Mouse (Mus musculus): ENCODE data around the gene Smad5.

Smad5 gene

DNA sequence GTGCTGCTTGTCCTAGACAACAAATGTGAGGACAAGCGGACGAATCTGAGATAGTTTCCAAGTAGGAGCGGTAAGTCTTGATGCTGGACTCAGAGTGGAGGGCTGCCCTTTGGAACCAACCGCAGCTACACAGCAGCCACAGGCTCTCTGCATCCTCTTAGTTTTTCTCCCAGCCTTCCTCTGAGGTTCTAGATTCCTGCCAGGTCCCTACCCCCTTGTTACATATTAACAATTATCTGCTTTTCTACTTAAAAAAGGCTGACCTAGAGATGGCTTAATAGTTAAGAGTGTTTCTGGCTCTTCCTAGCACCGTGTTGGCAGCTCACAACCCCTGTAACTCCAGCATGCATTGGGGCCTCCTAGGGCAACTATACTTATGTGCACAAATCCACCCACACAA is 7.1 kb upstream of the Smad5 start:
- POLR2A ChIA-PET: interaction anchor here in 2 of 4 experiments (0.6 to 2.1 kb wide), 2 partner anchors 10 to 13 kb away, joined by 4 to 5 read pairs; no protein-coding TSS in a partner anchor
- CTCF ChIA-PET: interaction anchor here in 2 of 4 experiments (0.6 to 0.7 kb wide), 2 partner anchors 79 to 163 kb away, joined by 3 to 7 read pairs; no protein-coding TSS in a partner anchor

DNA sequence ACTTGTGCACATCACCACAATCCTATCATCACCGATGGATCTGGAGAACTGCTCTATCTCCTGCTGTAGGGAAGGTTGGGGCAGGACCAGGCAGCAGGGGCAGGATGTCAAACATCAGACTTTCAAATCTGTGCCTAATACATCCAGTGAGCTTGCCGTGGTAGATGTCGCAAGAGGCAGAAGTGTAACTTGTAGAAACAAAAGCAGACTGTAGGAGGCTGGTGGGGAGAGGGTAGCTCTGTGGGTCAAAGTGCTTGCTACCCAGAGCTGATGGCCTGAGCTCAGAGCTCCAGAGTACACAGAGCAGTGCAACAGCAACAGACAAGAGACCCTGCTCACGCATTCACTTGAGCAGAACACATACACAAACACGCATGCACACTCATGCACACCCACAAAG is 6.1 kb upstream of the Smad5 start:
- ChIA-PET CTCF (interaction anchor here in 2 of 4 experiments (0.6 to 1.8 kb wide), 2 partner anchors 59 to 187 kb away, joined by 5 to 8 read pairs; no protein-coding TSS in a partner anchor), POLR2A (interaction anchor here in 2 of 4 experiments (1.5 to 2.1 kb wide), 2 partner anchors 9 to 13 kb away, joined by 4 to 5 read pairs; no protein-coding TSS in a partner anchor)

DNA sequence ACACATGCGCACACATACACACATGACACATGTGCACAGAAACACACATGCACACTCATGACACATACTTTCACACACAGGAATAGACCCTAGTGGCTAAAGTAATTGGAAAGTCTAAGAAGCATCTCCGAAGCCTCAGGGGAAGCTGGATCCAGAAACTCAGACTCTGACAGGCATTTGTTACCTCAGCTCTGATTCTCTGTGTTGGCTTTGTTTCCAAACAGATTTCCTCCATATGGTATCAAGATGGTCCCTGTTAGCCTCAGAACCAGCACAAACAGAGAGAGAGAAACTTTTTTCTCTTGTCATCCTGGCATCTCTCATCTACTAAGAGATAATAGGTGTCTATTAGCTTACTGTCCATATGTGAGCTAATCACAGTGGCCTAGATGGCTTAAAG is 5.6 kb upstream of the Smad5 start:
- POLR2A ChIA-PET: interaction anchor here in 2 of 4 experiments (0.6 to 2.1 kb wide), 3 partner anchors 9 to 289 kb away, joined by 3 to 5 read pairs (median 4); no protein-coding TSS in a partner anchor
- CTCF ChIA-PET: interaction anchor here in 1 of 4 experiments (1.8 kb wide), 1 partner anchor 59 kb away, joined by 5 read pairs; no protein-coding TSS in a partner anchor

DNA sequence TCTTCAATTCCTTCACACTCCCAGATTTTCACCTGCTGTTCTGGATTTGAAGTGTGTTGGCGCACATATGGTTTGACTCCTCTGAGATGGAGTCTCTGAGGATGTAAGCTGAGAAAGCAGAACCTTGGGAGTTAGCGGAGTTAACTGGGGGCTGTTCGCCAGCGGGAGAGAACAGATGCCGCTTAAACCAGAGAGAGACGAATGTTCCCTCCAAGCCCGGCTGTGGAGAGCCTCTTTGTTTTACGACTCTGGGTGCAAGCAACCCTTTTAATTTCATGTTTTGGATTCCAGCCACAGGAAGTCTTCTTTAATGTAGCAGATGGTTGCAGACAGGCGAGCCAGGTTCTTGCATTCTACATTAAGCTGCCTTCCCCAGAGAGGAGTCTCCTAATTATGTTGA is 4.4 kb upstream of the Smad5 start:
- CTCF ChIA-PET: interaction anchor here in 2 of 4 experiments (0.6 to 1.3 kb wide), 2 partner anchors 40 to 117 kb away, joined by 3 to 4 read pairs; no protein-coding TSS in a partner anchor

DNA sequence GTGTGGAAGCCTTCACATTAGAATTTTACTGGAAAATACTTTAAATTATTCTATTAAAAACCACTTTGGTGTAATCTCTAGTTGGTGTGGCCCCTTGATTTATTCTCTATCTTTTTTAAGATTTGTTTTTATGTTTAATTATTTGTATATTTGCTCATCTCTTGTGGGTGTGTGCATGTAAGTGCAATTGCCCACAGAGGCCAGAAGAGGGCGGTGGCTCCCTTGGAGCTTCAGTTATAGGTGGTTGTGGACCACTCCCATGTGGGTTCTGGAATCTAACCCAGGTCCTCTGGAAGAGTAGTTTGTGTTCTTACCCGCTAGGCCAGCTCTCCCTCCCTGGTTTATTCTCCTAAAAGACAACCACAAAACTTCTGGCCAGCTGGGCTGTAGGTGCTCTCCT is 3.4 kb upstream of the Smad5 start:
- POLR2A ChIA-PET: interaction anchor here in 2 of 4 experiments (0.5 to 1.4 kb wide), 3 partner anchors 11 to 93 kb away, joined by 3 read pairs; no protein-coding TSS in a partner anchor
- CTCF ChIA-PET: interaction anchor here in 3 of 4 experiments (0.5 to 1.5 kb wide), 11 partner anchors 8 to 533 kb away, joined by 3 to 5 read pairs (median 3); no protein-coding TSS in a partner anchor

More for the DNA sequence above, 4.4 kb upstream of the Smad5 start:
- POLR2A ChIA-PET: interaction anchor here in 2 of 4 experiments (0.6 to 1.1 kb wide), 2 partner anchors 10 to 627 kb away, joined by 3 read pairs; no protein-coding TSS in a partner anchor

DNA sequence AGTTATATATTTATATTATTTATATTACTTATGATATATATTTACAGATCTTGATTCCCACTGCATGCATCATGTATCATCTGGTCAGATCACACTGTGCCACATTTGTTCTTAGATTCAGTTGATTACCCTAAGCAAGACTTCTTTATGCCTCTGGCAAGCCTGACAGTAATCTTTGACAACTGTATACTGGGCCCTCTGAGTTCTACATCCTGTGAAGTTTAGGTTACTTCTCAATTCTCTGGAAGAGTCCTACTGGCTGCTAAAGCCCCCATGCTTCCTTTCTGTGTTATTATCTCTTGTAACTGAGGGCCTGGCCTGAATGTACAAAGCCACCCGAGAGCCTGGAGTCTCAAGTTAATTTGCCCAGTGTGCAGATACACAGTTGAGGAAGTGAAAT is 1.8 kb upstream of the Smad5 start:
- ChIA-PET POLR2A (interaction anchor here in 1 of 4 experiments (1.4 kb wide), 1 partner anchor 17 kb away, joined by 3 read pairs; no protein-coding TSS in a partner anchor), CTCF (no interaction called here)

DNA sequence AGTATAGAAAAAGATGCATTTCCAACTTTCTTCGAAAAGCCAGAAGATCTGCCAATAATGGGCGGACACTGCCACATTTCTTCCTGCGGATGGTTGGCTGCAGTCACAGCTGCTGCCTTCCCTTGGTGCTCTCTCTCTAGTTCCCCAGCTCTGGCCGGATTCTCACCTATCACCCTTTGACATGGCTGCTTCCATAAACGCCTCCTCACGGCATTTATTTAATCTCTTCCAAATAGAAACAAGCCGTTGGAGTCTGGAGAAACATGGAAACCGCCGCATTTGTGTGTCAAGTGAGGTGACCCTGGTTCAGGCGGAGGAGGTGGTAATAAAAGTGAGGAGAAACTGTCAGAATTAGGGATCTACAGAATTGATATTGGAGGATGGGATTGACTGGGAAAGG is 886 bp upstream of the Smad5 start:
- POLR2A ChIA-PET: interaction anchor here in 3 of 4 experiments (0.6 to 2.6 kb wide), 18 partner anchors 9 to 608 kb away, joined by 3 to 14 read pairs (median 4); partner anchors contain the start of genes Fbxl21 (in 2 of the 3), Cxcl14 (in 1 of the 3) and Gm45623 (in 1 of the 3)

DNA sequence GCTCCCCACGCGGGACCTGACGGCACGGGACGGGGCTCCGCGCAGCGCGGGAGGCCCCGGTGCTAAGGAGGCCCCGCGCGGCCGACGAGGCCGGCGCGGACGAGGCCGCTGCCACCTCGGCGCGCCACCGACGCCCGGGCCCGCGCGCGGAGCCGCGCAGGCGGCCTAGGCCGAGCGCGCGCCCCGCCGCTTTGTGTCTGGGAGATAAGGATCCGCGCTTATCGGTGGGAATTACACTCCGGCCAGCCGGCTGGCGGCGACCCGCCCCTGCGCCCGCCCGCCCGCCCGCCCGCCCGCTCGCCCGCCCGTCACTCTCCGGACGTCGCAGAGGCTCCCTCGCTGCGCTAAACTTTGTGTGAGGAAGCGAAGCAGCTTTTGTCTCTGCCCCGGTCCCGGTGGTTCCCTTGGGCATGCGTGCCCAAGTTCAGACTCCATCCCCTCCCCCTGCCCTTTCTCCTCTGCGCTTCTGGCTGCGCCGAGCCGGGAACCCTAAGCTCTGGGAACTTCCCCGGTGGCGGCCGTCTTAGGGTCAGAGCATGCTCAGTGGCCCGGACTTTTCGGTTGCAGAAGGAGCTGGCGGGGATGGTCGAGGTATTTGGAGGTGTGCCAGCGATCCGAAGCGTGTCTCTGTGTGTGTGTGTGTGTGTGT is 536 bp downstream of the Smad5 start:
- ChIA-PET POLR2A (interaction anchor here in 3 of 4 experiments (0.5 to 2.6 kb wide), 24 partner anchors 9 to 611 kb away, joined by 3 to 14 read pairs (median 3); partner anchors contain the start of gene Fbxl21 (in 2 of the 3)), CTCF (interaction anchor here in 2 of 4 experiments (0.6 to 2.6 kb wide), 5 partner anchors 20 to 55 kb away, joined by 3 to 9 read pairs (median 4); no protein-coding TSS in a partner anchor)

More for the DNA sequence above, 886 bp upstream of the Smad5 start:
- CTCF ChIA-PET: interaction anchor here in 2 of 4 experiments (0.6 to 2.6 kb wide), 6 partner anchors 14 to 449 kb away, joined by 3 to 9 read pairs (median 4); no protein-coding TSS in a partner anchor

DNA sequence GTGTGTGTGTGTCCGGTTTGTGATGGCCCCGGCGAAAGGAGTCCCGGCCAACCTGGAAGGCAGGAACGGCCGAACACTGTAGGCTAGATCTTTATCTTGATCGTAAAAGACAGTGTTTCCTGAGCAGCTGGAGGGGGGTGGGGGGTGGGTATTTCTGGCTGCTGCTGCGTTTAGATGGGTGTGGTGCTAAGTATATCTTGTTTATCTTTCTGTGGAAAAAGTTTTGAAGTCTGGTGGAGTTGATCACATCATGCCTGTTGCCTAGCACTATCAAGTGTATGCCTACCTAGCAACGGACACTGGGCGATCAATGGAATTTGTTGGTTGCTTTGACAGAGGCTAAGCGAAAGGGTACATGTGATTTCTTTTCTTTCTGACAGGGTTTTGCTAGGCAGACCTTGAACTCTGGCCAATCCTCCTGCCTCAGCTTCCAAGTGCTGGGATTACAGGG is 1.1 kb downstream of the Smad5 start:
- CTCF ChIA-PET: interaction anchor here in 2 of 4 experiments (0.6 to 2.6 kb wide), 4 partner anchors 19 to 55 kb away, joined by 3 to 9 read pairs (median 4); no protein-coding TSS in a partner anchor
- POLR2A ChIA-PET: interaction anchor here in 3 of 4 experiments (0.6 to 2.6 kb wide), 15 partner anchors 8 to 611 kb away, joined by 3 to 14 read pairs (median 3); no protein-coding TSS in a partner anchor

DNA sequence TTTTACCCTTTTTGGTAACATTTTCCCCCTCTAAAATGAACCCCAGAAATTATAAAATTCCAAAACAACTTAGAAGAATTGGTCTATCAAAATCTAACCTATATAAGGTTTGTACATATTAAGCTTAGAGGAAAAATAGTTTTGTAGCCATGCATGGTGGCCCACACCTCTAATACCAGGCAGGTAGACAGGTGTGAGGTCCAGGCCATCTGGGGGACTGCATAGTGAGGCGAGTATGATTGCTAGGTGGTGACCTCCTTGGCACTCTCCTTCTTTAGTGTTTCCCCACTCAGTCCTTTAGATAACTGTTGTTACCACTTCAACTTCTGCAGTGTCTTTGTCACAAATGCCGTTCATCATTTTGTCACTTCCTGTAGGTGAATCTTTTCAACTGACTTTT is 1.8 kb downstream of the Smad5 start:
- POLR2A ChIA-PET: interaction anchor here in 2 of 4 experiments (0.5 to 2.5 kb wide), 4 partner anchors 15 to 54 kb away, joined by 3 to 13 read pairs (median 4); no protein-coding TSS in a partner anchor
- CTCF ChIA-PET: no interaction called here

DNA sequence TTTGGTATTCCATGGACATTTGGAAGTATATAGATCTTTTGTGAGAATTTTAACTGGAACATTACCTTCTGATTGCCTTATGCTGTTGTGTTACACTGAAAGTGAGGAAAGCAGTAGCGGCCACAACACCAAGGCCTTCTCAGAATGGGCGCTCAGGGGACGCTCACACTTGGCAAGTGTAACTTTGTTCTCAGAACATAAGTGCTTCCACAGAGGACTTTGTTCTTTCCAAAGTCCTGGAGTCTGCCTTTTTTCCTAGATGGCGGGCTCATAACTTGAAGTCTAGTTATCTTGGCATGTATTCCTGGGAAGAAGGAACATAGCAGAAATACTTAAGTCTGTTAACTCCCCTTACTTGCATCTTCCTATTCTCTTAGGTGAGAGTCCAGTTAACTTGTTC is 4.3 kb downstream of the Smad5 start:
- CTCF ChIA-PET: interaction anchor here in 2 of 4 experiments (1.1 to 1.5 kb wide), 2 partner anchors 51 to 155 kb away, joined by 3 to 4 read pairs; no protein-coding TSS in a partner anchor
- POLR2A ChIA-PET: interaction anchor here in 1 of 4 experiments (1.4 kb wide), 1 partner anchor 14 kb away, joined by 4 read pairs; no protein-coding TSS in a partner anchor

DNA sequence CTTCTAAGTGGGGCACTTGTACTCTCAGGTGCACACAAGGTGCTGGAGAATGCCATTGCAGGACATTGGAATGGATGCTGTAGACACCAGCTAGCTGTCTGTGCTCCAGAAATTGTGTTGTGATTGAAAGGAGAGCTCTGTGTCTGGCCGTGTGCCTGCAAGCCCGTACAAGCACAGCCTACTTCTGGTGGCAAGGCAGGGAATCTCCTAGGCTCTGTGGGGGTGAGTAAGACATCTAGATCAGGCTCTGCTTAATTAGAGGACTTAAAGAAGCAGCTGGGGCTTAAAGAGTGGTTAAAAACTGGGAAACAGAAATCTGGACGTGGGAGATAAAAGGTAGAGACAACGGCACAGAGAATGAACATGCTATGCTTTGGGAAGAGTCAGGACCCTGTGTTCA is 4.8 kb downstream of the Smad5 start:
- POLR2A ChIA-PET: interaction anchor here in 2 of 4 experiments (1.0 to 1.4 kb wide), 5 partner anchors 14 to 23 kb away, joined by 3 to 5 read pairs (median 4); no protein-coding TSS in a partner anchor
- CTCF ChIA-PET: interaction anchor here in 3 of 4 experiments (0.6 to 1.5 kb wide), 3 partner anchors 47 to 156 kb away, joined by 3 to 4 read pairs (median 3); no protein-coding TSS in a partner anchor

DNA sequence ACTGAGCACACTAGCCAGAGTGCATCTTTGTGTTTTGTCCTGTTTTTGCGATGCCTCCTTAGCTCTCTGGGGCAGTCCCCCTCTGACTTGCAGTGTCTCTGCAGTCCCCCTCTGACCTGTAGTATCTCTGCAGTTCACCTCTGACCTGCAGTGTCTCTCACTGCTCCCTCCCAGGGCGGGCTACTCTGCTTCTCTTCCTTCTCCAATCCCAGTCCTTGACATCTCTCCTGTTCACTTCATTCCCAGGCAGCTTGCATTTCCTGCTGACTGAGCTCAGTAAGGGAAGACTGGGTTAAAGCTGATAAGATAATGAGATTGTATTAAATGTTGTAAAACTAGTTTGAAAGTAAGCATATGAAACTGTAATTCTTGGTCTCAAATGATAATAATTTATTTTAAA is 7.8 kb downstream of the Smad5 start:
- ChIA-PET CTCF (interaction anchor here in 1 of 4 experiments (0.8 kb wide), 1 partner anchor 245 kb away, joined by 3 read pairs; no protein-coding TSS in a partner anchor), POLR2A (interaction anchor here in 2 of 4 experiments (0.6 to 3.3 kb wide), 2 partner anchors 11 to 12 kb away, joined by 4 to 23 read pairs; no protein-coding TSS in a partner anchor)

DNA sequence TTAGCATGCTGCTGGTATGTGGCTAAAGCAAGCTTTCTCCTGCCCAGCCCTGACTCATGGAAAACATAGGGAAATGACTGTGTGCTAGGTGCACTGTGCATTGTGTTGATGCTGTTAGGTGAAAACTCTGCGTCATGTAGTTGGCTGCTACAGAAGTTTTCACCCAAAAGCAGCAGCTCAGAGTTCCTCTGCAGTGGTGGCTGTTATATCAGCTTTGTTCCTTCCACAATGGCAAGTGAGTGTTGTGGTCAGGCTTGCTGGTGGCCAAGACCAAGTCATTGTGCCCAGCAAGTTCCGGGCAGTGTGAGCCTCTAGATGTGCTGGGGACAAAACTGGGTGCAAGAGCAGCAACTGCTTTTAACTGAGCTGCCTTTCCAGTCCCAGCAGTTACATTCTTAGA is 9.4 kb downstream of the Smad5 start:
- POLR2A ChIA-PET: interaction anchor here in 3 of 4 experiments (1.0 to 3.3 kb wide), 7 partner anchors 8 to 44 kb away, joined by 3 to 23 read pairs (median 6); partner anchors contain the start of gene Smad5 (in 2 of the 3)
- CTCF ChIA-PET: interaction anchor here in 1 of 4 experiments (0.8 kb wide), 1 partner anchor 9 kb away, joined by 3 read pairs; no protein-coding TSS in a partner anchor

DNA sequence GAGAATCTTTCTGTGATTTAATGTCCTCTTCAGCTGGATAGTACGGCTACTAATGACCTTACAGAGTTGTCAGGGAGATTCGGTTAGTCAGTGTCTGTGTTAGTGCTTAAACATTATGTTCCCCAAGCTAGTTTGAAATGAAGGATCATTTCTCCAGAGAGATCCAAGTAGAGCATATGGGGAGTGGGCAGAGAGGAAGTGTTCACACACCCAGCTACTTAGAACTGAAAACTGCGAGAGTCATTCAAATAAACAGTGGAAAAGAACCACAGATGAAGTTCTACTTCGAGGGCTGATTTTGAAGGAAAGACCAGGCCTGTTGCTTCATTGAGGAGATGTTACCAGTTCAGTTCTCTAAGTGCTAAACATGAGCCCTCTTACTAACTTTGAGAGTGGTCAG is 23.7 kb downstream of the Smad5 start:
- POLR2A ChIA-PET: no interaction called here
- CTCF ChIA-PET: no interaction called here

DNA sequence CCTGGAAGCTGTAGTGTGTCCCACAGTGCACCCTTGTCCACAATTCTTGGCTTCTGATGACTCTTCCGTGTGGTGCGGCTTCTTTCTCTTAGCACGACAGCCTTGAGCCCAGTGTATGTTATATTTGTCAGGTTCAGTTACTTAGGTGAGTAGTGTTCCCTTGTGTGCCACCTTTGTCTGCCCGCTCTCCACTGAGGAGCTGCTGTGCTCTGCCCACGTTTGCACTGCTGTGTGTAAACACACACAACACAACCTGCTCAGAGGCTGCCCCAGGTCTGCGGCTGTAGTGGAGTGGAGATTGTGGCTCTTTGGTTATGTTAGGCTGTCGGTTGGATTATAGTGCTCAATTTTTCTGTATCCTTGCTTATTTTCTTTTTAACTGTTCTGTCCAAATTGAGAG is 26.2 kb downstream of the Smad5 start:
- CTCF ChIA-PET: interaction anchor here in 1 of 4 experiments (0.6 kb wide), 1 partner anchor 90 kb away, joined by 3 read pairs; no protein-coding TSS in a partner anchor
- POLR2A ChIA-PET: interaction anchor here in 1 of 4 experiments (1.4 kb wide), 1 partner anchor 26 kb away, joined by 3 read pairs; the partner anchor contains the start of gene Smad5

DNA sequence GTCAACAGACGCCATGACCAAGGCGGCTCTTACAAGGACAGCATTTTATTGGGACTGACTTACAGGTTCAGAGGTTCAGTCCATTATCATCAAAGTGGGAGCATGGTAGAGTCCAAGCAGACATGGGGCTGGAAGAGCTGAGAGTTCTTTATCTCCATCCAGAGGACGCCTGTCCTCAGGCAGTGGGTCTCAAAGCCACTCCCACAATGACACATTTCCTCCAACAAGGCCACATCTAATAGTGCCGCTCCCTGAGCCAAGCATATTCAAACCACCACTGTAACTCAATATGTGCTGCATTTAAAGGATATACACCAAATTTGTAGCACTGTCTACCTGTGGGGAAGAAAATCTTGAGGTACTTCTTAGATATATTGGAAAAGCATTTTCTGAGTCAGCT is 31.8 kb downstream of the Smad5 start:
- ChIA-PET CTCF (no interaction called here), POLR2A (no interaction called here)

DNA sequence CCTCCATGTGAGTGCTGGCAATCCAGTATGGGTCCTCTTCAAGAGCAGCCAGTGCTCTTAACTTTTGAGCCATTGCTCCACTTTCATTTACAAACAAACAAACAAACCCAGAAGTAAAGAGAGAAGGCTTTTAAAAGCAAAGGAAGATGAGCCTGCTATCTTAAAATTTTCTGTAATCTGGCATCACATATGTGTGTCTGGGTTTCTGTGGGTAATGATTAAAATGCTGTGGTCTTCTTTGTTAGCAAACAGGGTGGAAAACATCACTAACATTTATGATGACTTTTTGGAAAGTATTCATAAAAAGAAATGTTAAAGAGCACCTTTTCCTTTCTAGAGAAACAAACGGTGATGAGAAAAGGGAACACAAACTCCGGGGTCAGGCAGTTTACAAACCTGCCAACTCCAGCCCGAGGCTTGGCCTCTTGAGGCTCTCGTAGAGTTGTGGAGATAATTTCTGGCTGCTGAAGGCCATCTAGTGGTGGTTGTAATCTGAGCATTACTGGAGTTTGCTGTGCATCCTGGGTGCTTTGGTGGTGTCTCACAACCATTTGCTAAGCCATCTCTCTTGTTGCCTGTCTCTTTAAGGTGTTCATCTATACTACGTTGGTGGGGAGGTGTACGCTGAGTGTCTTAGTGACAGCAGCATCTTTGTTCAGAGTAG is 32.5 kb downstream of the Smad5 start:
- ChIA-PET CTCF (interaction anchor here in 1 of 4 experiments (1.1 kb wide), 1 partner anchor 23 kb away, joined by 3 read pairs; no protein-coding TSS in a partner anchor), POLR2A (no interaction called here)
